Mouse (Mus musculus): ENCODE results near the gene Dact1. TPM values are rescaled to one million over a fixed set of nuclear protein-coding genes. Genes with fewer than 3 reads are reported as not detected.

The Dact1 gene
- total RNA-seq, 2 experiments from 2014 or later: 0.15 TPM; not detected in 1

DNA sequence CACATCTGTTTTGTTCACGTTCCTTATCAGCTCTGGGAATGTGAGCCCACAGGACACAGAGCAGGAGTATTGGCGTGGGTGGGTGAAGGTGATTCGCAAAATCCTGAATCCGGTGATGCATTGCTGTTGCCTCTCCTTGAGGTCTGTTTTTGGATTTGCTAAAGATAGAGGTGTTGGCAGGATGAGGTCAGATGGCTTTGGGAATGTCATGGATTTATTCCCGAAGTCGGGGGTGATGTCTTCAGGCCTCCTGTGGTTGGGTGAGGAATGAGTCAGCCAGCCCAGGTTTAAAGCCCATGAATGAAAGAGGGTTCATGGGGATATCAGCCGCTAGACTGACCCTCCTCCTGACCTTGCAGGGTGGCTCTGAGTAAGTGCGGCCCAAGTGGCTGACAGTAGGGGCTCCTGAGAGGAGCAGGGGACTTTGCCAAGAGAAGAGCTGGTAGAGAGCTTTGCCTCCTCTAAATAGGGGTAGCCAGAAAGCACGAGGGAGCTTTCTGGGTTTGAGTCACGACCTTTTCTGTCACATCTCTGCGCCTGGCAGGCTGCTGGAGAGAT lies 27.4 kb downstream of the Dact1 start:
- ATAC-seq (ENCODE audit: poor library complexity, severe bottlenecking): no peak

GRCm38 (mm10) chr12:71337896-71338463 lies 28.3 kb downstream of the Dact1 start:
- ATAC-seq (ENCODE audit: poor library complexity, severe bottlenecking): no peak

DNA sequence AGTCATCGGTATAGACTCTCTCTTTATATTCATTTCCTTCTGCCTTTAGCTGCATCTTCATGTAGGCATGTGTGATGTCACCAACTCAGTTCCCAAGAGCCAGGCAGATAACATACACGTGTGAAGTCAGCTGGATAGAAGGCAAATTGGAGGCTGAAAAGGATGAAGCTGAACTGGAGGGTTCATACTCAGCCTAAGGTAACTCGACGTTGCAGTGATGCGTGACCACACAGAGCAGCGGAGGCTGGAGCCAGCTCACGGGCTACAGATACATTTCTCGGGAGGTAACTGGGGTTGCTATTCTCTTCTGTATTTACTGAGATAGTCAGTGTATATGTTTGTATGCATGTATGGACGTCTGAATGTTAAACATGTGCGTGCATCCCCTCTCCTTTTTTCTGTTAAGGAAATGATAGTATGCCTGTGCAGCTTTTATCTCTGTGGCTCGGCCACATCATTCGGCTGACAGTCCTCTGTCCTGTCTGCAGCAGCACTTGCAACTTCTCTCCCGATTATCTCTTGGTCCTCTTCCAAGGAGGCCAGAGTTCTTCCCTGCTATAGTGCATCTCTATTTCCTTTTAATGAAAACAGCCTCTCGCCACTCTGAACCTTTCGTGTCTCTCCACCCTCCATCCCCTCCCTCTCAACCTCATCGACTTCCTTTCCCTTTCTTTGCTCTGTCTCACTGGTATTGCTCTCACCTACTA lies 29.6 kb downstream of the Dact1 start:
- ATAC-seq (ENCODE audit: poor library complexity, severe bottlenecking): no peak

- ATAC-seq (ENCODE audit: poor library complexity, severe bottlenecking): peak; percentile 51
Observed at GRCm38 (mm10) chr12:71342397-71342796, 32.7 kb downstream of the Dact1 start.

- no peak for ATAC-seq (ENCODE audit: poor library complexity, severe bottlenecking)
Observed at GRCm38 (mm10) chr12:71345471-71345870, 35.8 kb downstream of the Dact1 start.

GRCm38 (mm10) chr12:71346071-71346470 lies 36.4 kb downstream of the Dact1 start:
- no peak for ATAC-seq (ENCODE audit: poor library complexity, severe bottlenecking)

DNA sequence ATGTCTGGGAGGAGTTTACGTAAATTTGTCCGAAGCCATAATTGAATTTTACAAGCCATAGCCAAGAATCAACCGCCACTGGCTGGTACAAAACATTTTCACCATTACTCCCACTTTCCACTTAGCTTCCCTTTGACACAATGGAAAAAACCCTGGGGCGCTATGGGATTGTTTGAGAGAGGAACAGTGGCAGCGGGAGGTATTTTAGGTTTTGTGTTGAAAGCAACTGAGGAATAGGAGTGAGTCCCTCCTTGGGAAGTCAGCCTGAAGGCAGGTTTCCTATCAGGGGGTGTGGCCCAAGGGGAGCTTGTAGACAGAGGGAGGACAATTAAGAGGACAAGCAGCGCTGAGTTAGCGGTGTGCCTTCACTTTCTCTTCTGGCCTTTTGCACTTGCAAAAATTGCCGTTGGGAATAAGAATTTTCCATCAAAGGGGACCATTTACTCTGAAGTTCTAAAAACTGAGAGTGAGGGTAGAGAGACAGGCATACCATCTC lies 38.8 kb downstream of the Dact1 start:
- ATAC-seq (ENCODE audit: poor library complexity, severe bottlenecking): no peak

DNA sequence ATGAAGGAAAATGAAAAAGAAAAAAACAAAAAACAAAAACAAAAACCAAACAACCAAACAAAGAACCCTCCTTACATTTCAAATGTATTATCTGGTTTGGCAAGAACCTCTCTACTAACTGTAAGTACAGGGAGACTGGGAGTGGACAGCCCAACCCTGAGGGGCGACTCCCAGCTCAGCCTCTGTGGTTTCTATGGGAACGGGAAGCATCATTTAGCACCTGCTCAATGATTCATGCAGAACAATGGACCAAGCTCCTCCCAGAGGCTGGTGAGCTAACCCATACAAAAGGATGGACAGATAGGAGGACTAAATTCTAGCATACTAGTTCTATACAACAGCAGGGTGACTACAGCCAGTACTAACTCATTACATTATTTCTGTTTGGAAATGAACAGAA lies 40.4 kb downstream of the Dact1 start:
- ATAC-seq (ENCODE audit: poor library complexity, severe bottlenecking): no peak

GRCm38 (mm10) chr12:71354656-71355055 lies 45.0 kb downstream of the Dact1 start:
- no peak for ATAC-seq (ENCODE audit: poor library complexity, severe bottlenecking)

GRCm38 (mm10) chr12:71355092-71355491 lies 45.4 kb downstream of the Dact1 start:
- no peak for ATAC-seq (ENCODE audit: poor library complexity, severe bottlenecking)

DNA sequence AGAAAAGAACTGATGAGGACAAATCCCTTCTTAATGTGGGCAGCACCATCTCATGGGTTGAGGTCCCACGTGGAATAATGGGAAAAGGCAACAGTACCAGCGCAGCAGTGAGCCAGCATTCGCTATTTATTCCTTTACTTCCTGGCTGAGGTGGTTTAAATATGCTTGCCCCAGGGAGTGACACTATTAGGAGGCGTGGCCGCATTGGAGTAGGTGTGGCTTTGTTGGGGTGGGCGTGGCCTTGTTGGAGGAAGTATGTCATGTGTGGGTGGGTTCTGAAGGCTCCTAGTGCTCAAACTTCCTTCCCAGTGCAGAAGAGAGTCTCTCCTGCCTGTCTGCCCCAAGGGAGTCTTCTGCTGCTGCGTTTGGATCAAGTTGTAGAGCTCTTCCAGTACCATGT lies 51.9 kb downstream of the Dact1 start:
- ATAC-seq (ENCODE audit: poor library complexity, severe bottlenecking): no peak

DNA sequence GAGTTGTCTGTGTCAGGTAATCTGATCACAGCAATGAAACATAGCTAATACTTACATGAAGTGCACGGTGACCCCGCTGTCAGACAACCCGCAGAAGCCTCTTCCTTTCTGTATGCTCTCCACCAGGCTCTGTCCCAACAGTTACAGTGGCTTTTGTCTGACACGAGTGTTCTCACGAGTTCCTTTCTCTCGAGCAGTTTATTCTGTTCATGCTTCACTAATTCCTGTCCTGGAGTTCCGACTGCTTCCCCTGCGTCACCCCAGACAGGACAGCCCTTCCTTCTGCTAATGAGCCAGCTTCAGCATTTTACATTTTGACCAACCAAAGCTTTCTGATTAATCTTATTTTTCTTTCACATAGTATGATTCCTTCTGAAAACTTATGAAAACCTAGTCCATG lies 52.7 kb downstream of the Dact1 start:
- ATAC-seq (ENCODE audit: poor library complexity, severe bottlenecking): no peak

GRCm38 (mm10) chr12:71364106-71364505 lies 54.4 kb downstream of the Dact1 start:
- no peak for ATAC-seq (ENCODE audit: poor library complexity, severe bottlenecking)

GRCm38 (mm10) chr12:71364531-71364930 lies 54.8 kb downstream of the Dact1 start:
- ATAC-seq (ENCODE audit: poor library complexity, severe bottlenecking): no peak

GRCm38 (mm10) chr12:71365208-71365607 lies 55.5 kb downstream of the Dact1 start:
- no peak for ATAC-seq (ENCODE audit: poor library complexity, severe bottlenecking)

- ATAC-seq (ENCODE audit: poor library complexity, severe bottlenecking): no peak
Observed at GRCm38 (mm10) chr12:71366175-71366574, 56.5 kb downstream of the Dact1 start.

DNA sequence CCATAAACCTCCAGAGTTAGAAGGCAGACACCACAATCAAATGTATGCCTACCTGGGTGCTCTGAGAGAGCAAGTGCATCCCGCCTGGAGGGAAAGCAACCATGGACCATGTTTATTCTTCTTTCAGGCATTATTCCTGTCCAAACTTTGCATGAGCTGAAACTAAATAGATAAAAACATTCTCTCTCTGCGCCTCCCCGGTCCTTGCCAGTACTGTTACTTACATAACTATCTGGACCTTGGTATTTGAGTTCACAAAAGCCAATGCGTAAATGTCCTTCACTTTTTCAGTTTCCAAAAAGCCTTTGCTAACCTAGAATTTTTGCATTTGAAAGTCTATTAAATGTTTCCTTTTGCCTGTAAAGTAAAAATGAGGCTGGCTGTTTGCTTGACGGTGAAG lies 58.9 kb downstream of the Dact1 start:
- no peak for ATAC-seq (ENCODE audit: poor library complexity, severe bottlenecking)

Other genes with a start within 250 kb of the Dact1 start
- gene Tomm20l, start 198.5 kb upstream of the Dact1 start, total RNA-seq (2015): not detected in 2 replicates
- gene Tomm20l, start 198.5 kb upstream of the Dact1 start, total RNA-seq (2017): not detected in 2 replicates
- gene Timm9, start 173.2 kb upstream of the Dact1 start, total RNA-seq (2015): 26.7 and 29.0 TPM in 2 replicates
- gene Timm9, start 173.2 kb upstream of the Dact1 start, total RNA-seq (2017): 21.3 and 22.4 TPM in 2 replicates
- 12.2 and 12.9 TPM in 2 replicates for gene 2700049A03Rik, start 173.0 kb upstream of the Dact1 start, total RNA-seq (2015)
- 7.5 and 8.3 TPM in 2 replicates for gene 2700049A03Rik, start 173.0 kb upstream of the Dact1 start, total RNA-seq (2017)